Mouse (Mus musculus): ENCODE measurements around the gene Wdr1.

The Wdr1 gene

DNA sequence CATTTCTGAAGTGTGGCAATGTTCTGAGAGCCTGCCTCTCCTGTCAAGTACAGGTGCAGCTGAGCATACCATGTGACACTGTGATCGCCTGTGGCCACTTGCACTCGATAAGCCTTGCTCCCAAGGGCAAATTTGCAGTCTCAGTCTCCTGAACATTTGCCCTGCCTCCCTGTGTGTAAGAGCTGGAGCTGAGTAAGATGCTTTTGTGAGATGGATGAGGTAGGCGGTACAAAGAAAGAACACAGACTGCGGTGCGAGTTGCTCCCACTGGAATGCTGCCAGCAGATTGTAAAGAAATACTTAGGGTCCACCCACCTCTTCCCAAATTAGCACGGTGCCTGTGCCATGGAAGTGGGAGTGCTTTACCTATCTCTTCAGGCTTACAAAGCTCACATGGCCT is 15.6 kb downstream of the Wdr1 start:
- in situ Hi-C loops (cut with MboI; ENCODE audit: low sequenced_read_pairs): no loop called here

- in situ Hi-C loops (cut with MboI; ENCODE audit: low sequenced_read_pairs): no loop called here
Observed at GRCm38 (mm10) chr5:38544423-38545415, 18.3 kb downstream of the Wdr1 start.

DNA sequence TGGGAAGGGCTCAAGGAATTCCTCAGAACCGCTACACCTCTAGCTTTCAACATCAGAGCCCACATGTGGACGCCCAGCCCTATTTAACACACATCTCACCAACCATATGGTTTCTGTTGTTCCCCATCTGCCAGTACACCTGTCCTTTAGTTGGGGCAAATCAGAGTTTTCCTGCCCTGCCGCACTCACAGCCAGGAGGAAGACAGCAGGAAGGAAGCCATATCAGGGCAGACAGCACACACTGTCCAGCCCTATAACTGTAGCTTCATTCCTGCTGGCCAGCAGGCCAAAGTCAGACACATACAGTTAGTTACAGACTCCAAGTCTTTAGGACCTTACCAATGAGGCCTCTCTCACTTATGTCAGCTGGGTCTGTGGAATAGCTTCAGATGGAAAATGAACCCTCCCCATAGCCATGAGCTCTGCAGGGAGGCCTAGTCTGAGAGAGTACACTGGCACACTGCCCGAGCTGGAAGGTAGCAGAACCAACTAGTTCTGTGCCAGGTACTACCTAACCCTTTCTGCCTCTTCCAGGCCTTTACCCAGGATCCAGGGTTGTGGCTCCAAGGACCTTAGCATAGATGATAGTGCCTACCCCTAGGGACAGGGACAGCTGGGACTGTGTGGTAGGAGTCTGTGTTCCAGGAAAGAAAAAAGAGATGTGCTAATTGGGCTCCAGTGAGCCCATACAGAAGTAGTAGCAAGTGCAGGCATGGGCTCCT is 19.4 kb downstream of the Wdr1 start:
- in situ Hi-C loops (cut with MboI; ENCODE audit: low sequenced_read_pairs): no loop called here

- in situ Hi-C loops (cut with MboI; ENCODE audit: low sequenced_read_pairs): no loop called here
Observed at GRCm38 (mm10) chr5:38541728-38542127, 21.3 kb downstream of the Wdr1 start.

GRCm38 (mm10) chr5:38540898-38541297 is 22.1 kb downstream of the Wdr1 start:
- in situ Hi-C loops (cut with MboI; ENCODE audit: low sequenced_read_pairs): no loop called here

DNA sequence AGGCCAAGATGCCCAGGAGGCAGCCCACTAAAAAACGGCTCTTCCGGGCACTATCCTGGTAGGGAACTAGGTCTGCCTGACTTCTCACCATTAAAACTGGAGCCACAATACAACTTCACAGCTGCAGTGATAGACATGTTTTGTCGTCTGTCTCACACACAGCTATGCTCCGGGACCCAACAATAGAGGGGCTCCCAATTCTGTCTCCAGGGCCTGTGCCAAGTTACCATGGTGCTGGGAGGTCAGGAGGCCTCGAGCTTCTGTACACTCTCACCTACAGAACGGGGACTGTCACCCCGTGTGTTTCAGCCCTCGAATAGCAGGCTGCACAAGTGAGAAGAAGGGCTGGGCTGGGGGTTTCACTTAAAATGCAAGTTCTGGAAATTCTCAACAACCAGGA is 24.5 kb downstream of the Wdr1 start:
- in situ Hi-C loops (cut with MboI; ENCODE audit: low sequenced_read_pairs): no loop called here

- in situ Hi-C loops (cut with MboI; ENCODE audit: low sequenced_read_pairs): no loop called here
Observed at GRCm38 (mm10) chr5:38537845-38538244, 25.2 kb downstream of the Wdr1 start.

- in situ Hi-C loops (cut with MboI; ENCODE audit: low sequenced_read_pairs): no loop called here
Observed at GRCm38 (mm10) chr5:38536822-38537221, 26.2 kb downstream of the Wdr1 start.

DNA sequence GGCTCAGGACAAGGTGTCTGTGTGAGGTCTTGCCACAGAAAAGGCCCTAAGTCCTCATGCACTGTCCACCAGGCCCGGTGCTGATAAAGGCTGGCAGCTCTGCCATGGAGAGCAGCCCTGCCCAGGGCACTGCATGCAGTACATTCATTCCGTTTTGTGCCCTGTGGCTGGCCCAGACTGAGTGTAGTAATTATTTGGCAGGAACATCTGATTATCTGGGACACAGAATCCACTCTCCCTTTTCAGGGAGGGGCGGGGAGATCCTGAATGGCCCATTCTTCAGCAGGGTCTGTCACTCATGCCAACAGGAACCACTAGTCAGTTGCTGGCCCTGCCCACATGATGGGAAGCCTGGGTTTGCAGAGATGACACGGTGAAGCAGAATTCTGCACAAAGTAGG is 30.9 kb downstream of the Wdr1 start:
- in situ Hi-C loops (cut with MboI; ENCODE audit: low sequenced_read_pairs): no loop called here

DNA sequence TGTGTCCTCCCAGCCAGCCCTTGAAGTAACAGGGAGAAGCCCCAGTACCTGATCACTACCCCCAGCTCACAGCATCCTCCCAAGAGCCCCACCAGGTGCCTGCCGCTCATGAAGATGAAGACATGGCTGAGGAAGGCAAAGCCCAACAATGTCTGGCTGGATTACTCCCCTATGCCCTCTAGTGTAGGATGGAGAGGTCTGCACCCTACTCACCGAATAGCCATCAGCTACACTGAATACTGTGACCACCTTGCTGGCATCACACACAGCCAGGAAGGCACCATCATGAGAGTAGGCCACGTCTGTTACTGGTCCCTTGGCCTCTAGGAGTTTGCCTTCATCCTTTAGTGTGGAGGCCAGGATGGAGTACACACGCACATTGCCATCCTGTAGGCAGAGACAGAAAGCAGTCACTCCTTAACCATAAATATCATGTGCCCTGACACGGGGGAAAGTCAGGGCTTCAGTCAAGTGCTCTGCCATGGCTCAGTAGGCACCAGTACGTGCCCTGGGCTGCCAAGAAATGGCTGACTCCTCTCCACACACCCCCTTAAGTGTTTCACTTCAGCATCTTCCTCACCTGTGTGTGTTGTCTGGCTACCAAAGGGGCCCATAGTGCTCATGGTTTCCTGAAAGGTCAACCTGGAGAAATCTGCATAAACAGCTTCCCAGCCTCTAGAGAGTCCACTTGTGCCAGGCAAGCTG is 33.1 kb downstream of the Wdr1 start:
- in situ Hi-C loops (cut with MboI; ENCODE audit: low sequenced_read_pairs): no loop called here

GRCm38 (mm10) chr5:38522977-38523376 is 40.0 kb downstream of the Wdr1 start:
- in situ Hi-C loops (cut with MboI; ENCODE audit: low sequenced_read_pairs): no loop called here

DNA sequence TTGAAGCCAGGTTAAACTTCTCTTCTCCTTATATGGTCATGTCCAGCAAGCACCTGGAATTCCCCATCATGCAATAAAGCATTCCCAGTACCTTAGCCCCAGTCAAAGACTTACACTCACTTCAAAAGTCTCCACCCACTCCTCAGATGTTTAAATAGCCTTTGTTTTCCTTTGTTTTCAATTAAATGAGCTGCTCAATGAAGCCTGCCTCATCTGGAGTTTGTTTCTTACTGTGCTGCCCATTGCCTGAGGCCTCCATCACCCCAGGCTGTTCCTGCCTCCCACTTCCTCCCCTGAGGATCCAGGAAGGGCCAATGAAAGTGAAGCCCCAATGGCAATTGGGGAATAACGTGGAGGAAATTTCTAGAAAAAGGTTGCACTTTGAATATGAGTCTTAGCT is 42.2 kb downstream of the Wdr1 start:
- in situ Hi-C loops (cut with MboI; ENCODE audit: low sequenced_read_pairs): no loop called here

- in situ Hi-C loops (cut with MboI; ENCODE audit: low sequenced_read_pairs): no loop called here
Observed at GRCm38 (mm10) chr5:38516267-38516666, 46.8 kb downstream of the Wdr1 start.

DNA sequence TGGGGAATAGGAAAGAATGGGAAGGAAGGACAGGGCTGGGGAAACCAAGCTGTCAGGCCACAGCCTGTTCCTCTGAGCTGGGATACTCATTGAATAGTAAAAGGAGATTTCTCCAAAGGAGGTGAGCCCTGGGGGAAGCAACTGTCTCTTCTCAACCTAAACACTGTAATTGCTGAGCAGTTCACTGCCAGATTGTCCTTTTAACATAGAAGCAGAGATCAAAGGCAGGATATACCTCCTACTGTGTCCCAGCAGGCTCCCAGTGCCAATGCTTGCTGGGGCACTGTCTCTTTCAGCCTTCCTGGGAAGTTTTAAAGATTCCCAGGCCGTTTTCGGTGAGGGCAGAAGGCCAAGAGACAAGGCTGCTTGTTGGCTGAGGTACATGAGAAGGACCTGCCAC is 50.0 kb downstream of the Wdr1 start:
- in situ Hi-C loops (cut with MboI; ENCODE audit: low sequenced_read_pairs): no loop called here

DNA sequence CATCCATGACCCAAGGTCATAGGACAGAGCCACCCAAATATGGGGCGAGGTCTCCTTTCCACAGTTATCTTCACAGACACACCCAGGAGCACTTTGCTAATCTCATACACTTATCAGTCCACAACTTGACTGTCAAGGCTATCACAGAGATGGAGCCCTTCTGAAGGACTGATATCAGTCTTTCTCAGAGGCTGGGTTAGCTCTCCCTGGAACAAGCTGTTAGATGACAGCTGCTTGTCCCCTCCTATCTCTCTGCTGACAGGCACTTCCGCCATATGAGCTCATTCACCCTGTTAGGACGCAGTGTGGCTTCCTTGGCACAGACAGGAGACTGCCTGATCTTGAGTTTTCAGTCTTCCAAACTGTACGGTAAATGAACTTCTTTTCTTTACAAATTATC is 53.5 kb downstream of the Wdr1 start:
- in situ Hi-C loops (cut with MboI; ENCODE audit: low sequenced_read_pairs): loop anchor here (10.0 kb wide), 1 partner anchor 195 kb away; the partner anchor contains the start of gene Drd5

DNA sequence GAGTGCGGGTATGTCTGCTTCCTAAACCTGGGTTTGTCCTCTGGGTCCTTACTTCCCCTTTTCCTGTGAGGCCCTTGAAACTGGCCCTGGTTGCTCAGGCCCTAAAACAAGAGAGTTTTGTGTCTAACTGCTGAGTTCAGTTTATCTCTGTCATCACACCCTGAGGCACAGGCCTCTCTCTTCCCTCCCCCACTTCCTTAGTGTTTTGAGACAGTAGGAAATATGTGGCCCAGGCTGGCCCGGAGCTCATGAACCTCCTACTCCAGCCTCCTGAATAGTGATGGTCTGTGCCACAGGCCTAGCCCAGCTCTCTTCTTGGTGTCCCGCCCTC is 57.6 kb downstream of the Wdr1 start:
- in situ Hi-C loops (cut with MboI; ENCODE audit: low sequenced_read_pairs): loop anchor here (10.0 kb wide), 1 partner anchor 191 kb away; the partner anchor contains the start of gene Drd5

- in situ Hi-C loops (cut with MboI; ENCODE audit: low sequenced_read_pairs): loop anchor here (10.0 kb wide), 1 partner anchor 190 kb away; the partner anchor contains the start of gene Drd5
Observed at GRCm38 (mm10) chr5:38504747-38505434, 58.1 kb downstream of the Wdr1 start.

DNA sequence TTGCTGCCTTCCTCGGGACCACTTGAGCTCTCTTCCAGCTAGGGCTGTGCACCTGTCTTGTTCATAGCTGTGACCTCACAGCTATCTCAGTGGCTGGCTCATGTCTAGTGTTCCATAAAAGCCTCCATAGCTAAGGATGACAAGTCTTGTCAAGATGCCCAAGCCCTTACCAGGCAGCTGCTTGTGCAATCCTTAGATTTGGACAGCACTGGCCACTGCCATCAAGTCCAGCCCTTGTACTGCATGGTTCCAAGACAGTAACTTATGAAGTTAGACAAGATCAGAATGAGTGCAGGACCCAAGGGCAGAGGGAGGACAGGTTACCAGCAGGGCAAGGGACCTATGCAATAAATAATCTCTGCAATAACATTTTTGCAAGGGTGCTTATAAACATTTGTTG is 58.9 kb downstream of the Wdr1 start:
- in situ Hi-C loops (cut with MboI; ENCODE audit: low sequenced_read_pairs): loop anchor here (10.0 kb wide), 1 partner anchor 189 kb away; the partner anchor contains the start of gene Drd5

- in situ Hi-C loops (cut with MboI; ENCODE audit: low sequenced_read_pairs): loop anchor here (10.0 kb wide), 1 partner anchor 188 kb away; the partner anchor contains the start of gene Drd5
Observed at GRCm38 (mm10) chr5:38502992-38503391, 60.0 kb downstream of the Wdr1 start, which contains the start of gene Slc2a9. Gene Slc2a9, minus strand, starts transcription at chr5:38503143.

GRCm38 (mm10) chr5:38500043-38500442 is 63.0 kb downstream of the Wdr1 start:
- in situ Hi-C loops (cut with MboI; ENCODE audit: low sequenced_read_pairs): loop anchor here (10.0 kb wide), 1 partner anchor 185 kb away; the partner anchor contains the start of gene Drd5
